Mouse (Mus musculus): ENCODE results near the gene Wnt4. TPM values are rescaled to one million over a fixed set of nuclear protein-coding genes. Genes with fewer than 3 reads are reported as not detected.

Gene Wnt4
- polyA plus RNA-seq, 1 experiment from 2014 or later: 6.9 TPM

- H3K9me3 ChIP-seq: no peaks in the 10 kb centered on the region
- H3K27me3 ChIP-seq: no peaks in the 10 kb centered on the region
- H3K36me3 ChIP-seq: peaks cover 15% of the 10 kb centered on the region; the same call in 1 of the 2 replicates
- no peak overlapping the region for H3K9ac ChIP-seq (replicated peaks)
- no peak overlapping the region for H3K27ac ChIP-seq
- H3K4me2 ChIP-seq: no peak overlapping the region
- no peak for ATAC-seq (ENCODE audit: insufficient number of reproducible peaks, insufficient read depth, low FRiP score, low TSS enrichment, low read depth)
- 86% methylated on average over 19 of the region's 19 CpGs for WGBS
- H3K4me1 ChIP-seq (replicated peaks): peaks cover 18% of the 10 kb centered on the region
- no peak overlapping the region for H3K4me3 ChIP-seq (replicated peaks)
These were observed 29.9 kb downstream of the Wnt4 start for GRCm38 (mm10) chr4:137306991-137307706.

- Histone ChIP-seq H3K4me1 (replicated peaks) (peaks cover 11% of the 10 kb centered on the region), H3K4me3 (replicated peaks) (no peak overlapping the region), H3K9me3 (no peaks in the 10 kb centered on the region), H3K4me2 (no peak overlapping the region), H3K36me3 (peaks cover 15% of the 10 kb centered on the region; the same call in 1 of the 2 replicates), H3K27ac (no peak overlapping the region), H3K9ac (replicated peaks) (no peak overlapping the region), H3K27me3 (no peaks in the 10 kb centered on the region)
- WGBS: 56% methylated on average over 5 of the region's 5 CpGs
- no peak for ATAC-seq (ENCODE audit: insufficient number of reproducible peaks, insufficient read depth, low FRiP score, low TSS enrichment, low read depth)
These were observed 31.1 kb downstream of the Wnt4 start for GRCm38 (mm10) chr4:137308377-137308776.

GRCm38 (mm10) chr4:137313511-137313910, 36.2 kb downstream of the Wnt4 start:
- no peak for ATAC-seq (ENCODE audit: insufficient number of reproducible peaks, insufficient read depth, low FRiP score, low TSS enrichment, low read depth)
- Histone ChIP-seq H3K4me1 (replicated peaks) (no peaks in the 10 kb centered on the region; the same call in 1 of the 2 replicates), H3K27me3 (no peaks in the 10 kb centered on the region), H3K4me3 (replicated peaks) (no peak overlapping the region), H3K4me2 (no peak overlapping the region), H3K36me3 (peaks cover 44% of the 10 kb centered on the region), H3K9me3 (no peaks in the 10 kb centered on the region), H3K27ac (no peak overlapping the region), H3K9ac (replicated peaks) (no peak overlapping the region)
- 51% methylated on average over 2 of the region's 2 CpGs for WGBS

- Histone ChIP-seq H3K4me3 (replicated peaks) (no peak overlapping the region), H3K27me3 (no peaks in the 10 kb centered on the region), H3K9me3 (no peaks in the 10 kb centered on the region), H3K9ac (replicated peaks) (no peak overlapping the region), H3K4me2 (no peak overlapping the region), H3K27ac (0 out of 2 replicates have a peak overlapping the region, but pooled peaks have one; percentile 35), H3K36me3 (peaks cover 55% of the 10 kb centered on the region), H3K4me1 (replicated peaks) (no peaks in the 10 kb centered on the region; the same call in 1 of the 2 replicates)
- 22% methylated on average over 6 of the region's 6 CpGs for WGBS
- no peak for ATAC-seq (ENCODE audit: insufficient number of reproducible peaks, insufficient read depth, low FRiP score, low TSS enrichment, low read depth)
These were observed 37.3 kb downstream of the Wnt4 start for GRCm38 (mm10) chr4:137314561-137314960.

GRCm38 (mm10) chr4:137315061-137315460, 37.8 kb downstream of the Wnt4 start:
- Histone ChIP-seq H3K4me3 (replicated peaks) (no peak overlapping the region), H3K4me1 (replicated peaks) (no peaks in the 10 kb centered on the region; the same call in 1 of the 2 replicates), H3K9me3 (no peaks in the 10 kb centered on the region), H3K27ac (no peak overlapping the region), H3K4me2 (no peak overlapping the region), H3K9ac (replicated peaks) (no peak overlapping the region), H3K36me3 (peaks cover 60% of the 10 kb centered on the region), H3K27me3 (no peaks in the 10 kb centered on the region)
- 85% methylated on average over 2 of the region's 2 CpGs for WGBS
- no peak for ATAC-seq (ENCODE audit: insufficient number of reproducible peaks, insufficient read depth, low FRiP score, low TSS enrichment, low read depth)

GRCm38 (mm10) chr4:137316027-137316770, 38.9 kb downstream of the Wnt4 start:
- no peaks in the 10 kb centered on the region; the same call in 1 of the 2 replicates for H3K4me1 ChIP-seq (replicated peaks)
- H3K27ac ChIP-seq: no peak overlapping the region
- no peak overlapping the region for H3K9ac ChIP-seq (replicated peaks)
- no peak for ATAC-seq (ENCODE audit: insufficient number of reproducible peaks, insufficient read depth, low FRiP score, low TSS enrichment, low read depth)
- H3K36me3 ChIP-seq: peaks cover 62% of the 10 kb centered on the region
- no peaks in the 10 kb centered on the region for H3K9me3 ChIP-seq
- no peaks in the 10 kb centered on the region for H3K27me3 ChIP-seq
- no peak overlapping the region for H3K4me2 ChIP-seq
- H3K4me3 ChIP-seq (replicated peaks): no peak overlapping the region
- WGBS: 87% methylated on average over 4 of the region's 4 CpGs

- no peaks in the 10 kb centered on the region for H3K4me1 ChIP-seq (replicated peaks)
- peaks cover 77% of the 10 kb centered on the region for H3K36me3 ChIP-seq
These were observed 47.6 kb downstream of the Wnt4 start for GRCm38 (mm10) chr4:137324926-137325325.

GRCm38 (mm10) chr4:137326494-137326893, 49.2 kb downstream of the Wnt4 start:
- H3K9ac ChIP-seq (replicated peaks): no peak overlapping the region
- H3K36me3 ChIP-seq: peaks cover 71% of the 10 kb centered on the region
- no peak overlapping the region for H3K4me2 ChIP-seq
- no peak overlapping the region for H3K4me3 ChIP-seq (replicated peaks)
- H3K9me3 ChIP-seq: no peaks in the 10 kb centered on the region
- ATAC-seq (ENCODE audit: insufficient number of reproducible peaks, insufficient read depth, low FRiP score, low TSS enrichment, low read depth): no peak
- no peak overlapping the region for H3K27ac ChIP-seq
- 81% methylated on average over 3 of the region's 3 CpGs for WGBS
- no peaks in the 10 kb centered on the region for H3K27me3 ChIP-seq
- no peaks in the 10 kb centered on the region for H3K4me1 ChIP-seq (replicated peaks)

More at GRCm38 (mm10) chr4:137324926-137325325, 47.6 kb downstream of the Wnt4 start:
- no peaks in the 10 kb centered on the region for H3K9me3 ChIP-seq
- ATAC-seq (ENCODE audit: insufficient number of reproducible peaks, insufficient read depth, low FRiP score, low TSS enrichment, low read depth): no peak
- H3K4me2 ChIP-seq: no peak overlapping the region
- 86% methylated on average over 6 of the region's 6 CpGs for WGBS
- H3K9ac ChIP-seq (replicated peaks): no peak overlapping the region
- H3K27ac ChIP-seq: no peak overlapping the region
- no peak overlapping the region for H3K4me3 ChIP-seq (replicated peaks)
- H3K27me3 ChIP-seq: no peaks in the 10 kb centered on the region

GRCm38 (mm10) chr4:137332051-137332450, 54.8 kb downstream of the Wnt4 start:
- Histone ChIP-seq H3K27ac (no peak overlapping the region), H3K9ac (replicated peaks) (no peak overlapping the region), H3K9me3 (no peaks in the 10 kb centered on the region), H3K4me1 (replicated peaks) (no peaks in the 10 kb centered on the region), H3K36me3 (peaks cover 78% of the 10 kb centered on the region), H3K27me3 (no peaks in the 10 kb centered on the region), H3K4me3 (replicated peaks) (no peak overlapping the region), H3K4me2 (no peak overlapping the region)
- ATAC-seq (ENCODE audit: insufficient number of reproducible peaks, insufficient read depth, low FRiP score, low TSS enrichment, low read depth): no peak

- Histone ChIP-seq H3K36me3 (peaks cover 45% of the 10 kb centered on the region), H3K9me3 (no peaks in the 10 kb centered on the region), H3K4me2 (no peak overlapping the region), H3K27ac (no peak overlapping the region), H3K4me3 (replicated peaks) (no peak overlapping the region), H3K4me1 (replicated peaks) (peaks cover 14% of the 10 kb centered on the region), H3K27me3 (no peaks in the 10 kb centered on the region), H3K9ac (replicated peaks) (no peak overlapping the region)
- ATAC-seq (ENCODE audit: insufficient number of reproducible peaks, insufficient read depth, low FRiP score, low TSS enrichment, low read depth): no peak
- WGBS: 92% methylated on average over 5 of the region's 5 CpGs
These were observed 59.2 kb downstream of the Wnt4 start for GRCm38 (mm10) chr4:137336468-137336867.

GRCm38 (mm10) chr4:137339415-137339814, 62.1 kb downstream of the Wnt4 start:
- no peak overlapping the region for H3K4me2 ChIP-seq
- peaks cover 14% of the 10 kb centered on the region for H3K4me1 ChIP-seq (replicated peaks)
- H3K4me3 ChIP-seq (replicated peaks): no peak overlapping the region
- H3K9ac ChIP-seq (replicated peaks): no peak overlapping the region
- no peak overlapping the region for H3K27ac ChIP-seq
- WGBS: 86% methylated on average over 1 of the region's 1 CpGs
- ATAC-seq (ENCODE audit: insufficient number of reproducible peaks, insufficient read depth, low FRiP score, low TSS enrichment, low read depth): no peak
- H3K27me3 ChIP-seq: no peaks in the 10 kb centered on the region
- H3K36me3 ChIP-seq: peaks cover 19% of the 10 kb centered on the region
- no peaks in the 10 kb centered on the region for H3K9me3 ChIP-seq

All from limb, embryonic 12.5 days (tissue).